Mouse (Mus musculus) liver, embryonic 14.5 days (tissue): ENCODE results near the gene Chid1.

Experiments
- CTCF ChIP-seq: IDR thresholded peaks from 2 replicates; pipeline ENCODE4 v1.5.1; 2016; ENCODE audit warnings: antibody characterized with exemption, low read depth, control low read depth
- EP300 ChIP-seq: IDR thresholded peaks from 2 replicates; pipeline ENCODE4 v1.6.1; 2016; ENCODE audit warnings: antibody characterized with exemption, low read depth

DNA sequence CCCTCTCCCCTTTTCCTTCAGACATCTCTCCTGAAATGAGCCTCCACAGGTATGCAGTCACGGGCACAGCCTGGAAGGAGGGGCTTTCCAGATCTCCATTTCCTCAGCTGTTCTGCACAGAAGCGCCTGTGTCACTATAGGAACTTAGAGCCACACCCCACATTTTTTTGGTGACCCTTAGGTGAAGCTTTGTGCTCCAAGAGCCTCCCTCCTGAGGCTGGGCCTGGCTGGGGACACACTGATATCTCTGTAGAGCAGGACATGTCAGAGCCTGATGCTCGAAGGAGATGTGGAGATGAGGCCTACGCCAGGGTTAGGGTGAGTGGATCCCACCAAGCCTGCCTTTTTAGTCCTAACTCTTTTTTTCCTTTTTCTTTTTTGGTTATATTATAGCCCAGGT lies 45.6 kb upstream of the Chid1 start:
- TF ChIP-seq CTCF (no peak), EP300 (peak; percentile 90)
